Mouse (Mus musculus): Measurements from ENCODE around the gene Smarcc2. TPM values are rescaled to one million over a fixed set of nuclear protein-coding genes. Genes with fewer than 3 reads are reported as not detected.

Smarcc2 gene
- total RNA-seq, 2 experiments from 2014 or later = 265 to 267 TPM

GRCm38 (mm10) chr10:128511189-128511588 lies 52.1 kb downstream of the Smarcc2 start:
- DNase-seq (ENCODE audit: low spot score in 2 of 2) = no peak

- DNase-seq (ENCODE audit: low spot score in 2 of 2) = no peak
Observed at GRCm38 (mm10) chr10:128511761-128512160, 52.7 kb downstream of the Smarcc2 start.

- DNase-seq (ENCODE audit: low spot score in 2 of 2) = no peak
Observed at GRCm38 (mm10) chr10:128515044-128515443, 56.0 kb downstream of the Smarcc2 start.

- no peak for DNase-seq (ENCODE audit: low spot score in 2 of 2)
Observed at GRCm38 (mm10) chr10:128516029-128516428, 57.0 kb downstream of the Smarcc2 start.

- no peak for DNase-seq (ENCODE audit: low spot score in 2 of 2)
Observed at GRCm38 (mm10) chr10:128516677-128517076, 57.6 kb downstream of the Smarcc2 start.

- DNase-seq (ENCODE audit: low spot score in 2 of 2) = no peak
Observed at GRCm38 (mm10) chr10:128518833-128519232, 59.8 kb downstream of the Smarcc2 start.

- DNase-seq (ENCODE audit: low spot score in 2 of 2) = no peak
Observed at GRCm38 (mm10) chr10:128520591-128520990, 61.5 kb downstream of the Smarcc2 start.

- DNase-seq (ENCODE audit: low spot score in 2 of 2) = no peak
Observed at GRCm38 (mm10) chr10:128522351-128522750, 63.3 kb downstream of the Smarcc2 start.

GRCm38 (mm10) chr10:128524111-128524731 lies 65.2 kb downstream of the Smarcc2 start:
- DNase-seq (ENCODE audit: low spot score in 2 of 2) = no peak

- DNase-seq (ENCODE audit: low spot score in 2 of 2) = peak; percentile 39 to 64
Observed at GRCm38 (mm10) chr10:128524732-128525662, 65.9 kb downstream of the Smarcc2 start.

- DNase-seq (ENCODE audit: low spot score in 2 of 2) = peak; percentile 82 to 86
Observed at GRCm38 (mm10) chr10:128525671-128526308, 66.7 kb downstream of the Smarcc2 start, which contains the start of gene Esyt1. Gene Esyt1 (minus strand): TSS chr10:128525871.

GRCm38 (mm10) chr10:128526366-128527356 lies 67.6 kb downstream of the Smarcc2 start:
- DNase-seq (ENCODE audit: low spot score in 2 of 2) = no peak

GRCm38 (mm10) chr10:128535206-128535605 lies 76.2 kb downstream of the Smarcc2 start:
- DNase-seq (ENCODE audit: low spot score in 2 of 2) = no peak

GRCm38 (mm10) chr10:128535624-128536265 lies 76.7 kb downstream of the Smarcc2 start:
- DNase-seq (ENCODE audit: low spot score in 2 of 2) = no peak

GRCm38 (mm10) chr10:128536266-128536940 lies 77.4 kb downstream of the Smarcc2 start:
- DNase-seq (ENCODE audit: low spot score in 2 of 2) = peak; percentile 86 to 87

GRCm38 (mm10) chr10:128538340-128538870 lies 79.4 kb downstream of the Smarcc2 start:
- DNase-seq (ENCODE audit: low spot score in 2 of 2) = no peak
